Mouse (Mus musculus) frontal cortex, adult (tissue): ENCODE measurements around the gene Sytl1.

Source experiments
- ATAC-seq: cut with Nextera tagmentation; 2 replicates; pipeline ENCODE4 v1.9.2; 2017; ENCODE audit warnings: mild to moderate bottlenecking, moderate library complexity, mixed read lengths; ENCODE audit not compliant: low TSS enrichment

The Sytl1 gene

GRCm38 (mm10) chr4:133212562-133213267, 50.2 kb downstream of the Sytl1 start:
- peak; percentile 71 for ATAC-seq

GRCm38 (mm10) chr4:133211751-133212561, 51.0 kb downstream of the Sytl1 start, which contains the start of the genes Cd164l2 and Gpr3:
Cd164l2 (plus strand) TSS chr4:133212131.
Gpr3 (minus strand) TSS chr4:133212536.
- 0 out of 2 replicates have a peak, but pooled peaks have one; percentile 3 for ATAC-seq

GRCm38 (mm10) chr4:133210788-133211390, 52.0 kb downstream of the Sytl1 start:
- no peak for ATAC-seq

GRCm38 (mm10) chr4:133210023-133210787, 52.7 kb downstream of the Sytl1 start:
- ATAC-seq, result no peak

GRCm38 (mm10) chr4:133209366-133209765, 53.5 kb downstream of the Sytl1 start:
- peak; percentile 45; the same call in 1 of the 2 replicates for ATAC-seq

- no peak for ATAC-seq
Measured at GRCm38 (mm10) chr4:133204379-133204778, 58.5 kb downstream of the Sytl1 start.

- no peak for ATAC-seq
Measured at GRCm38 (mm10) chr4:133203591-133203990, 59.3 kb downstream of the Sytl1 start.
